Mouse (Mus musculus): ENCODE results near the gene Cacna1g.

- TF ChIP-seq CTCF (IDR thresholded peaks at IDR 0.05; ENCODE audit: borderline replicate concordance, control insufficient read depth, extremely low read depth, insufficient read depth, low read length, poor library complexity) = no peak
- TF ChIP-seq POLR2A (IDR thresholded peaks at IDR 0.05; ENCODE audit: control insufficient read depth, extremely low read depth, insufficient read depth, low read length, poor library complexity) = no peak
These were observed 9.8 kb downstream of the Cacna1g start for GRCm38 (mm10) chr11:94464170-94464569.

Data from thymus, adult 2 months (tissue).